Mouse (Mus musculus) midbrain, postnatal 0 days (tissue): Measurements from ENCODE around the gene Xdh. TPM values are rescaled to one million over a fixed set of nuclear protein-coding genes. Genes with fewer than 3 reads are reported as not detected.

Source experiments
- ATAC-seq: fragments of 200-750 bp; cut with Nextera tagmentation; 2 replicates; pipeline ENCODE4 v1.8.0; 2017; ENCODE audit warnings: moderate number of reproducible peaks, mild to moderate bottlenecking, moderate TSS enrichment, moderate library complexity; ENCODE audit not compliant: low FRiP score
- DNase-seq: peaks from one replicate; pipeline ENCODE4 v3.0.0-alpha.2; 2015; ENCODE audit warnings: low spot score
- H3K27ac ChIP-seq: fragments of 300-500 bp; sonication (generic); 2 replicates; pipeline ENCODE4 v1.5.1; 2014; ENCODE audit warnings: low read depth, mild to moderate bottlenecking, low read length, mixed read lengths
- H3K27me3 ChIP-seq: fragments of 300-500 bp; sonication (generic); 2 replicates; pipeline ENCODE4 v1.6.1; 2014; ENCODE audit warnings: low read length, control low read depth, mixed read lengths; ENCODE audit not compliant: insufficient read depth
- H3K36me3 ChIP-seq: fragments of 300-500 bp; sonication (generic); 2 replicates; pipeline ENCODE4 v1.6.1; 2014; ENCODE audit warnings: low read length, control low read depth, mixed read lengths; ENCODE audit not compliant: insufficient read depth
- H3K4me1 ChIP-seq: fragments of 300-500 bp; sonication (generic); 2 replicates; pipeline ENCODE4 v1.6.1; 2014; ENCODE audit warnings: mild to moderate bottlenecking, control low read depth, antibody characterized with exemption, low read length, mixed read lengths; ENCODE audit not compliant: insufficient read depth
- H3K4me2 ChIP-seq: fragments of 300-500 bp; sonication (generic); 2 replicates; pipeline ENCODE4 v1.6.1; 2014; ENCODE audit warnings: low read depth, mild to moderate bottlenecking, low read length, mixed read lengths; ENCODE audit not compliant: poor library complexity, severe bottlenecking
- H3K4me3 ChIP-seq: fragments of 300-500 bp; sonication (generic); 2 replicates; pipeline ENCODE4 v1.5.1; 2014; ENCODE audit warnings: low read depth, mild to moderate bottlenecking, low read length, moderate library complexity
- H3K9ac ChIP-seq: fragments of 300-500 bp; sonication (generic); replicated peaks from 2 replicates; pipeline ENCODE4 v1.6.1; 2014; ENCODE audit warnings: mild to moderate bottlenecking, low read length, moderate library complexity, mixed read lengths; ENCODE audit not compliant: poor library complexity, severe bottlenecking
- H3K9me3 ChIP-seq: fragments of 300-500 bp; sonication (generic); 2 replicates; pipeline ENCODE4 v1.6.1; 2016; ENCODE audit warnings: low read length, control low read depth
- CTCF ChIP-seq: IDR thresholded peaks from 2 replicates; pipeline ENCODE4 v1.5.1; 2016; ENCODE audit warnings: antibody characterized with exemption, mild to moderate bottlenecking
- WGBS: fragments of 180-500 bp; shearing (Covaris S2); extraction: QIAGEN DNeasy Blood & Tissue Kit; methylation state at CpG from one replicate; pipeline ENCODE4 v1.1.7; 2014; 5-methylcytosine and 5-hydroxymethylcytosine counted together
- polyA plus RNA-seq: library from polyadenylated mRNA; unstranded; fragments of >200 nt; fragmentation: Nextera tagmentation; extraction: Ambion mirVana; gene quantifications from 2 replicates; pipeline ENCODE4 v1.2.1, GENCODE M21; 2015
- total RNA-seq: library from RNA; depleted of rRNA; stranded (reverse); fragments of >200 nt; gene quantifications from 2 replicates; pipeline ENCODE4 v1.2.3, GENCODE M21; 2014

Gene Xdh
- total and polyA plus RNA-seq, 2 experiments from 2014 or later, result 0.55 to 0.59 TPM

- no peak for TF ChIP-seq CTCF
- 87% methylated on average over 7 of the region's 7 CpGs for WGBS
- no peaks in the 10 kb centered on the region for H3K27me3 ChIP-seq
- H3K4me2 ChIP-seq, result no peak overlapping the region
- no peaks in the 10 kb centered on the region for H3K9me3 ChIP-seq
- H3K4me1 ChIP-seq, result no peaks in the 10 kb centered on the region
- no peak overlapping the region for H3K27ac ChIP-seq
- no peak overlapping the region for H3K4me3 ChIP-seq
- no peak overlapping the region for H3K9ac ChIP-seq
- no peaks in the 10 kb centered on the region for H3K36me3 ChIP-seq
- no peak for ATAC-seq
- no peak for DNase-seq
Measured at GRCm38 (mm10) chr17:73875674-73876073, 74.3 kb downstream of the Xdh start.

- Histone ChIP-seq H3K4me3 (no peak overlapping the region), H3K4me1 (no peaks in the 10 kb centered on the region), H3K36me3 (no peaks in the 10 kb centered on the region), H3K9me3 (no peaks in the 10 kb centered on the region), H3K27me3 (no peaks in the 10 kb centered on the region), H3K9ac (no peak overlapping the region), H3K27ac (no peak overlapping the region), H3K4me2 (no peak overlapping the region)
- TF ChIP-seq CTCF, result no peak
- DNase-seq (no peak), ATAC-seq (no peak)
- 88% methylated on average over 4 of the region's 4 CpGs for whole genome bisulfite sequencing
Measured at GRCm38 (mm10) chr17:73875268-73875667, 74.7 kb downstream of the Xdh start.

- no peak overlapping the region for H3K4me3 ChIP-seq
- no peak overlapping the region for H3K9ac ChIP-seq
- H3K4me2 ChIP-seq, result no peak overlapping the region
- no peaks in the 10 kb centered on the region for H3K4me1 ChIP-seq
- DNase-seq (no peak), ATAC-seq (no peak)
- H3K9me3 ChIP-seq, result no peaks in the 10 kb centered on the region
- no peak for TF ChIP-seq CTCF
- H3K27ac ChIP-seq, result no peak overlapping the region
- WGBS, result 92% methylated on average over 14 of the region's 14 CpGs
- H3K36me3 ChIP-seq, result no peaks in the 10 kb centered on the region
- no peaks in the 10 kb centered on the region for H3K27me3 ChIP-seq
Measured at GRCm38 (mm10) chr17:73870956-73871605, 78.9 kb downstream of the Xdh start.

- no peaks in the 10 kb centered on the region for H3K27me3 ChIP-seq
- no peaks in the 10 kb centered on the region for H3K4me1 ChIP-seq
- no peak overlapping the region for H3K4me3 ChIP-seq
- TF ChIP-seq CTCF, result no peak
- no peak overlapping the region for H3K9ac ChIP-seq
- no peaks in the 10 kb centered on the region for H3K9me3 ChIP-seq
- no peaks in the 10 kb centered on the region for H3K36me3 ChIP-seq
- ATAC-seq, result no peak
- no peak overlapping the region for H3K4me2 ChIP-seq
- H3K27ac ChIP-seq, result no peak overlapping the region
- no peak for DNase-seq
- 93% methylated on average over 9 of the region's 9 CpGs for whole genome bisulfite sequencing
Measured at GRCm38 (mm10) chr17:73869008-73869685, 80.8 kb downstream of the Xdh start.

GRCm38 (mm10) chr17:73853717-73854116, 96.3 kb downstream of the Xdh start:
- H3K27me3 ChIP-seq, result no peaks in the 10 kb centered on the region
- no peak for DNase-seq
- no peak overlapping the region for H3K27ac ChIP-seq

GRCm38 (mm10) chr17:73853041-73853440, 97.0 kb downstream of the Xdh start:
- Histone ChIP-seq H3K36me3 (no peaks in the 10 kb centered on the region), H3K27ac (no peak overlapping the region), H3K9ac (no peak overlapping the region), H3K27me3 (no peaks in the 10 kb centered on the region), H3K4me2 (no peak overlapping the region), H3K4me1 (no peaks in the 10 kb centered on the region), H3K9me3 (peaks cover 5% of the 10 kb centered on the region; the same call in 1 of the 2 replicates), H3K4me3 (no peak overlapping the region)
- ATAC-seq (no peak), DNase-seq (no peak)
- no peak for TF ChIP-seq CTCF
- 81% methylated on average over 11 of the region's 11 CpGs for WGBS

More at GRCm38 (mm10) chr17:73853717-73854116, 96.3 kb downstream of the Xdh start:
- Histone ChIP-seq H3K9ac (no peak overlapping the region), H3K36me3 (no peaks in the 10 kb centered on the region), H3K4me2 (no peak overlapping the region), H3K4me3 (no peak overlapping the region), H3K9me3 (peaks cover 5% of the 10 kb centered on the region; the same call in 1 of the 2 replicates), H3K4me1 (no peaks in the 10 kb centered on the region)
- no peak for ATAC-seq
- TF ChIP-seq CTCF, result no peak
- WGBS, result 34% methylated on average over 4 of the region's 4 CpGs
